Mouse (Mus musculus): ENCODE measurements around the gene Maip1. TPM values are rescaled to one million over a fixed set of nuclear protein-coding genes. Genes with fewer than 3 reads are reported as not detected.
A peak's percentile ranks its signal among the peaks of the same experiment; 100 is the strongest.

Gene Maip1
- polyA plus RNA-seq, 1 experiment from 2014 or later = 19.1 TPM

DNA sequence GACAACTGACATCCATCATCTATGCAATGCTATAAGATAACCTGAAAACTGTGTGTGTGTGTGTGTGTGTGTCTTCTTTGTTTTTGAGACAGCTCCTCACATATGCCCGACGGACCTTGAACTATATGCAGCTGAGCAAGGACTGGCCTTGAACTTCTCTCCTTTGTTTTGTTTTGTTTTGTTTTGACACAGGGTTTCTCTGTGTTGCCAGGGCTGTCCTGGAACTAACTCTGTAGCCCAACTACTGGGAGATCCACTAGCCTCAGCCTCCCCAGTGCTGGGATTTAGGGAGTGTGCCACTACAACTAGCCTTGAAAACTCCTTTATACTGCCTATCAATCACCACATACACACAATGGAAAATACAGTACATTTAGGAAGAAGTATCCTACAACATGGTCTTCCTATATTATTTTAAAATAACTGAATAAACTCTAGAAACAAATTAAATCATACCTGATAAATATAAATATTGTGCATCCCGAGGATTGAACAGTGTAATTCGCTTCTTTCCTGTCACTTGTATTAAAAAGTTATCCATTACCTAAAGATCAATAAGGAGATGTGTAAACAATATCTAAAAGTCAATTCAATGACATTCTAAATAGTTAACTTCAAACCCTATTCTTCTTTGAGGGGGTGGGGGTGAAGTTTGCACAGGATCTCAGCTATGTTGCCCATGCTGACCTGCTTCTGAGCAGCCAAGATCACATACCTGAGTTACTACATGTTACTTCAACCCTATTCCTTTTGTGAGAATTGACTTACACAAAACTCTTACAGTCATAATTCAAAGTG, 14.9 kb upstream of the Maip1 start:
- no peak overlapping the region for H3K4me2 ChIP-seq (replicated peaks)
- no peak overlapping the region for H3K27ac ChIP-seq
- H3K4me3 ChIP-seq (replicated peaks) = no peak overlapping the region
- H3K27me3 ChIP-seq = no peaks in the 10 kb centered on the region
- ATAC-seq = no peak
- peaks cover 21% of the 10 kb centered on the region for H3K36me3 ChIP-seq
- peaks cover 4% of the 10 kb centered on the region; the same call in 1 of the 2 replicates for H3K4me1 ChIP-seq (replicated peaks)
- no peak overlapping the region for H3K9ac ChIP-seq (replicated peaks)
- H3K9me3 ChIP-seq = no peaks in the 10 kb centered on the region
- WGBS = 94% methylated on average over 4 of the region's 4 CpGs

GRCm38 (mm10) chr1:57392417-57392816, 13.7 kb upstream of the Maip1 start:
- Histone ChIP-seq H3K4me2 (replicated peaks) (no peak overlapping the region), H3K36me3 (peaks cover 31% of the 10 kb centered on the region), H3K9me3 (no peaks in the 10 kb centered on the region), H3K27ac (no peak overlapping the region), H3K9ac (replicated peaks) (no peak overlapping the region), H3K4me3 (replicated peaks) (no peak overlapping the region), H3K4me1 (replicated peaks) (peaks cover 4% of the 10 kb centered on the region; the same call in 1 of the 2 replicates), H3K27me3 (no peaks in the 10 kb centered on the region)
- ATAC-seq = no peak
- WGBS = 88% methylated on average over 4 of the region's 4 CpGs

DNA sequence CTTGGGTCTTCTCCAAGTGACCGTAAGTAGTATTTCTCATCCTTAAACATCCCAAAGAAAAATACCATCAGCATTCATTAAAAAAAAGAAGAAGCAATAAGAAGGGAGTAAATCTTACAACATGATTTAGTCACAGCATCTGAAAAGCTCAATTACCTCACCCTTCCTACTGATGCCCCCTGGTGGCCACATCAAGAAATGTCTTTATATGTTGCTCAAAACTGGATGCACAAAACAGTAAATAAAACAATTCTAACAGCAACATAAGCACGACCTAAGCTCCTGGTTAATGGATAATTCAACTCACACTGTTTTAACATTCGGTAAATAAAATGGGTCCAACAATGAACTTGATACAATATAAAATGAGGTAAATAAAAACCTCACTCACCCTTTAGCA, 12.1 kb upstream of the Maip1 start:
- Histone ChIP-seq H3K9me3 (no peaks in the 10 kb centered on the region), H3K4me1 (replicated peaks) (no peaks in the 10 kb centered on the region), H3K4me3 (replicated peaks) (no peak overlapping the region), H3K27me3 (no peaks in the 10 kb centered on the region), H3K36me3 (peaks cover 38% of the 10 kb centered on the region), H3K9ac (replicated peaks) (no peak overlapping the region), H3K4me2 (replicated peaks) (no peak overlapping the region), H3K27ac (no peak overlapping the region)
- 67% methylated on average over 3 of the region's 3 CpGs for WGBS
- no peak for ATAC-seq

- H3K9ac ChIP-seq (replicated peaks) = no peak overlapping the region
- H3K4me3 ChIP-seq (replicated peaks) = no peak overlapping the region
- H3K27me3 ChIP-seq = no peaks in the 10 kb centered on the region
- H3K4me2 ChIP-seq (replicated peaks) = no peak overlapping the region
- no peaks in the 10 kb centered on the region for H3K9me3 ChIP-seq
- WGBS = 90% methylated on average over 2 of the region's 2 CpGs
- no peak for ATAC-seq
- H3K27ac ChIP-seq = no peak overlapping the region
- H3K4me1 ChIP-seq (replicated peaks) = peaks cover 1% of the 10 kb centered on the region
- peaks cover 33% of the 10 kb centered on the region for H3K36me3 ChIP-seq
Measured at GRCm38 (mm10) chr1:57400321-57400720, 5.8 kb upstream of the Maip1 start.

DNA sequence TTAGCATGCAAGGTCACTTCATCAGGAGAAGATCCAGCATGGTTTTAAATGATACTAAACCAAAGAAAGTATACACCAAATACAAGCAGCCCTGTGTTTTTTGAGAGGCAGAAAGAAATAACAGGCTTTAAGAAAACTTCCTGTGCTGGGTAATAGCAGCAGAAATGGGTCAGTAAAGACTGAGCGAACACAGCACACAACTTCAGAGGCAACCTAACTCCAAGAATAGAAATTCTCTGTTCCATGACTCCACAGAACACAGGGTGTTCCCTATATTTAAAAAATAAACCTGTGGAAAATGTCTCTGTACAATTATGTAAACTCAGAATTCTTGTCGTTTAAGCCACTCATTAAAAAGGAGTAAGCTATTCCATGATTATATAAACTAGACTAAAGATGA, 5.3 kb upstream of the Maip1 start:
- no peak for ATAC-seq
- peaks cover 30% of the 10 kb centered on the region for H3K36me3 ChIP-seq
- WGBS = 94% methylated on average over 2 of the region's 2 CpGs
- H3K4me3 ChIP-seq (replicated peaks) = no peak overlapping the region
- peaks cover 6% of the 10 kb centered on the region for H3K4me1 ChIP-seq (replicated peaks)
- H3K27ac ChIP-seq = no peak overlapping the region
- H3K9ac ChIP-seq (replicated peaks) = no peak overlapping the region
- no peaks in the 10 kb centered on the region for H3K27me3 ChIP-seq
- no peak overlapping the region for H3K4me2 ChIP-seq (replicated peaks)
- H3K9me3 ChIP-seq = no peaks in the 10 kb centered on the region

GRCm38 (mm10) chr1:57402116-57402515, 4.0 kb upstream of the Maip1 start:
- H3K4me1 ChIP-seq (replicated peaks) = peaks cover 8% of the 10 kb centered on the region
- H3K36me3 ChIP-seq = peaks cover 21% of the 10 kb centered on the region
- WGBS = 93% methylated on average over 5 of the region's 5 CpGs
- no peak overlapping the region for H3K4me2 ChIP-seq (replicated peaks)
- no peaks in the 10 kb centered on the region for H3K27me3 ChIP-seq
- H3K27ac ChIP-seq = no peak overlapping the region
- H3K4me3 ChIP-seq (replicated peaks) = no peak overlapping the region
- no peak overlapping the region for H3K9ac ChIP-seq (replicated peaks)
- ATAC-seq = no peak
- no peaks in the 10 kb centered on the region for H3K9me3 ChIP-seq

DNA sequence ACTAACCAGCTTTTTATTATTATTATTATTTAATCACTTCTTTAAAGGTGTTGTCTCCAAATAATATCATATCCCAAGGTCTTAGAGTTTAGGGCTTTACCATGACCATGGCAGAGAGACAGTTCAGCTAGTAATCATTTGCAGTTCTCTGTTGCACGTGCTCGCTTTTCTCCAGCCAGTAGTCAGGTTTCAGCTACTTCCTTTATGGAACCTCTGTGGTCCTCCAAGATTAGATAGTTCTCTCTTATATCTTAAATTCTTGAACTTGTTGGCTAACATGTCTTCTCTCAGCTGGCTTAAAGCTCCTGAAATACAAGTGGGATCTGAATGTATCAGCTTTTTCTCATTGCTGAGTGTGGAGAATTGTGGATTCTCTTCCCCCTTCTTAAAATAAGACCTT, 2.9 kb downstream of the Maip1 start:
- WGBS = 94% methylated on average over 2 of the region's 2 CpGs
- H3K36me3 ChIP-seq = peaks cover 26% of the 10 kb centered on the region
- ATAC-seq = no peak
- no peak overlapping the region for H3K27ac ChIP-seq
- no peaks in the 10 kb centered on the region for H3K27me3 ChIP-seq
- no peak overlapping the region for H3K4me3 ChIP-seq (replicated peaks)
- no peak overlapping the region for H3K4me2 ChIP-seq (replicated peaks)
- no peak overlapping the region for H3K9ac ChIP-seq (replicated peaks)
- no peaks in the 10 kb centered on the region for H3K9me3 ChIP-seq
- peaks cover 29% of the 10 kb centered on the region for H3K4me1 ChIP-seq (replicated peaks)

- Histone ChIP-seq H3K9ac (replicated peaks) (no peak overlapping the region), H3K27me3 (no peaks in the 10 kb centered on the region)
Measured at GRCm38 (mm10) chr1:57413397-57413796, 7.3 kb downstream of the Maip1 start.

DNA sequence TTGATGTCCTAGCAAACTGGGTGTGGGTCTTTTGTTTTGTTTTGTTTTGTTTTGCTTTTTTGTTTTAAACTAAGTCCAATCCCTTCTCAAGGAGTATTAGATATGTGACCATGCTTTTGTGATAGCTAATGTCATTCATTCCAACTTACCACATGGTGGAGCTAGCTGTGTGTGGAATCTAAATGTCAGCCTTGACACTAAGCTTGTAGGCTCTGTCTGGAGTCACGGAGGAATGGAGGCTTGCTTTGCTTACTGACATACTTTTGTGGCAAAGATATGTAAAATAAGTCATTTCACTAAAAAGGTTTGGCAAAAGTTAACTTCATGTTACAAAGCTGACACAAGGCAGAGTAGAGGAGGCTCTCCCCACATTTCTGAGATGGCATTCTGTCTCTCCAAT, 17.6 kb downstream of the Maip1 start:
- WGBS = 10% methylated on average over 1 of the region's 1 CpGs
- Histone ChIP-seq H3K9me3 (no peaks in the 10 kb centered on the region), H3K9ac (replicated peaks) (no peak overlapping the region), H3K36me3 (no peaks in the 10 kb centered on the region), H3K27ac (no peak overlapping the region), H3K4me1 (replicated peaks) (peaks cover 5% of the 10 kb centered on the region), H3K4me3 (replicated peaks) (no peak overlapping the region), H3K4me2 (replicated peaks) (no peak overlapping the region), H3K27me3 (no peaks in the 10 kb centered on the region)
- ATAC-seq = peak; percentile 74

More at GRCm38 (mm10) chr1:57413397-57413796, 7.3 kb downstream of the Maip1 start:
- WGBS = 83% methylated on average over 2 of the region's 2 CpGs
- H3K4me3 ChIP-seq (replicated peaks) = no peak overlapping the region
- H3K4me2 ChIP-seq (replicated peaks) = no peak overlapping the region
- H3K4me1 ChIP-seq (replicated peaks) = peaks cover 9% of the 10 kb centered on the region
- no peaks in the 10 kb centered on the region for H3K9me3 ChIP-seq
- no peak overlapping the region for H3K27ac ChIP-seq
- H3K36me3 ChIP-seq = peaks cover 45% of the 10 kb centered on the region
- no peak for ATAC-seq

GRCm38 (mm10) chr1:57428368-57429308, 22.5 kb downstream of the Maip1 start:
- H3K4me1 ChIP-seq (replicated peaks) = peaks cover 23% of the 10 kb centered on the region
- peak overlapping the region; percentile 50 for H3K9ac ChIP-seq (replicated peaks)
- peak; percentile 90 for ATAC-seq
- H3K27ac ChIP-seq = peak overlapping the region; percentile 56; the same call in 1 of the 2 replicates
- 0 out of 2 replicates have a peak overlapping the region, but pooled peaks have one; percentile 11 for H3K4me3 ChIP-seq (replicated peaks)
- H3K36me3 ChIP-seq = no peaks in the 10 kb centered on the region
- WGBS = 50% methylated on average over 16 of the region's 16 CpGs
- H3K27me3 ChIP-seq = 0 out of 2 replicates have a peak, but pooled peaks cover 2% of the 10 kb centered on the region
- H3K4me2 ChIP-seq (replicated peaks) = peak overlapping the region; percentile 42
- H3K9me3 ChIP-seq = no peaks in the 10 kb centered on the region

- peak; percentile 65 for ATAC-seq
- no peaks in the 10 kb centered on the region for H3K9me3 ChIP-seq
- peak overlapping the region; percentile 25 for H3K27ac ChIP-seq
- H3K36me3 ChIP-seq = no peaks in the 10 kb centered on the region
- H3K4me2 ChIP-seq (replicated peaks) = peak overlapping the region; percentile 34
- H3K27me3 ChIP-seq = 0 out of 2 replicates have a peak, but pooled peaks cover 2% of the 10 kb centered on the region
- H3K4me3 ChIP-seq (replicated peaks) = peak overlapping the region; percentile 17; the same call in 1 of the 2 replicates
- 2% methylated on average over 12 of the region's 12 CpGs for WGBS
- H3K9ac ChIP-seq (replicated peaks) = no peak overlapping the region; the same call in 1 of the 2 replicates
- H3K4me1 ChIP-seq (replicated peaks) = peaks cover 23% of the 10 kb centered on the region
Measured at GRCm38 (mm10) chr1:57429786-57430483, 23.8 kb downstream of the Maip1 start.
